Mouse (Mus musculus) myocyte (in vitro differentiated cells): Measurements from ENCODE around the gene Fstl3. TPM values are rescaled to one million over a fixed set of nuclear protein-coding genes. Genes with fewer than 3 reads are reported as not detected.

Experiments
- H3K27me3 ChIP-seq: one replicate; pipeline ENCODE4 v1.6.1; 2011; ENCODE audit not compliant: control insufficient read depth, insufficient read depth, insufficient read length
- H3K36me3 ChIP-seq: one replicate; pipeline ENCODE4 v1.6.1; 2011; ENCODE audit not compliant: control insufficient read depth, insufficient read depth
- H3K4me2 ChIP-seq: one replicate; pipeline ENCODE4 v1.6.1; 2011; ENCODE audit warnings: low read depth, control low read depth
- H3K4me3 ChIP-seq: one replicate; pipeline ENCODE4 v1.5.1; 2011; ENCODE audit warnings: mild to moderate bottlenecking, control low read depth, moderate library complexity
- H3K79me2 ChIP-seq: one replicate; pipeline ENCODE4 v1.6.1; 2011; ENCODE audit not compliant: control insufficient read depth, insufficient read depth
- H3ac ChIP-seq: one replicate; pipeline ENCODE4 v1.6.1; 2011; ENCODE audit not compliant: control insufficient read depth, insufficient read length
- CEBPB ChIP-seq: IDR thresholded peaks from 2 replicates; pipeline ENCODE4 v1.6.1; 2011; ENCODE audit warnings: mild to moderate bottlenecking, moderate library complexity; ENCODE audit not compliant: poor library complexity, insufficient read depth, severe bottlenecking
- E2F4 ChIP-seq: IDR thresholded peaks from one replicate; pipeline ENCODE4 v1.6.1; 2011; ENCODE audit warnings: mild to moderate bottlenecking, control low read depth, moderate library complexity; ENCODE audit not compliant: insufficient read depth
- MAX ChIP-seq: IDR thresholded peaks from one replicate; pipeline ENCODE4 v1.6.1; 2011; ENCODE audit warnings: low read depth, mild to moderate bottlenecking, control low read depth
- MYOD1 ChIP-seq, 3 experiments: IDR thresholded peaks; one replicate each; pipeline ENCODE4 v1.6.1; 2011; ENCODE audit warnings: control low read depth in 2 of 3, low read depth in 2 of 3, mild to moderate bottlenecking in 2 of 3, moderate library complexity in 1 of 3; ENCODE audit not compliant: insufficient read length in 2 of 3, control insufficient read depth in 1 of 3
- MYOG ChIP-seq, 3 experiments: IDR thresholded peaks; one replicate each; pipeline ENCODE4 v1.6.1; 2011; ENCODE audit warnings: control low read depth in 2 of 3, low read depth in 2 of 3, mild to moderate bottlenecking in 2 of 3; ENCODE audit not compliant: insufficient read length in 2 of 3, control insufficient read depth in 1 of 3, insufficient read depth in 1 of 3
- POLR2A ChIP-seq: IDR thresholded peaks from one replicate; pipeline ENCODE4 v1.6.1; 2011; ENCODE audit warnings: low read depth, mild to moderate bottlenecking, control low read depth, moderate library complexity; ENCODE audit not compliant: insufficient read length
- POLR2AphosphoS2 ChIP-seq: IDR thresholded peaks from one replicate; pipeline ENCODE4 v1.6.1; 2011; ENCODE audit warnings: low read depth, control low read depth; ENCODE audit not compliant: insufficient read length
- REST ChIP-seq: IDR thresholded peaks from one replicate; pipeline ENCODE4 v1.6.1; 2011; ENCODE audit warnings: mild to moderate bottlenecking, control low read depth, moderate library complexity; ENCODE audit not compliant: insufficient read depth, insufficient read length
- SRF ChIP-seq: IDR thresholded peaks from one replicate; pipeline ENCODE4 v1.6.1; 2011; ENCODE audit warnings: low read depth; ENCODE audit not compliant: control insufficient read depth, insufficient read length
- TCF12 ChIP-seq: IDR thresholded peaks from one replicate; pipeline ENCODE4 v1.6.1; 2011; ENCODE audit warnings: mild to moderate bottlenecking, control low read depth; ENCODE audit not compliant: poor library complexity, insufficient read depth, severe bottlenecking
- TCF3 ChIP-seq: IDR thresholded peaks from one replicate; pipeline ENCODE4 v1.6.1; 2011; ENCODE audit warnings: low read depth, control low read depth; ENCODE audit not compliant: insufficient read length
- USF1 ChIP-seq: IDR thresholded peaks from one replicate; pipeline ENCODE4 v1.6.1; 2011; ENCODE audit warnings: low read depth, mild to moderate bottlenecking, control low read depth, moderate library complexity
- polyA plus RNA-seq: library from polyadenylated mRNA; unstranded; fragments of >200 nt; fragmentation: generic; extraction: Trizol; gene quantifications from one replicate; pipeline ENCODE4 v1.2.1, GENCODE M21; 2012; ENCODE audit warnings: missing spikeins

The Fstl3 gene
- polyA plus RNA-seq, 1 experiment = 28.9 TPM

DNA sequence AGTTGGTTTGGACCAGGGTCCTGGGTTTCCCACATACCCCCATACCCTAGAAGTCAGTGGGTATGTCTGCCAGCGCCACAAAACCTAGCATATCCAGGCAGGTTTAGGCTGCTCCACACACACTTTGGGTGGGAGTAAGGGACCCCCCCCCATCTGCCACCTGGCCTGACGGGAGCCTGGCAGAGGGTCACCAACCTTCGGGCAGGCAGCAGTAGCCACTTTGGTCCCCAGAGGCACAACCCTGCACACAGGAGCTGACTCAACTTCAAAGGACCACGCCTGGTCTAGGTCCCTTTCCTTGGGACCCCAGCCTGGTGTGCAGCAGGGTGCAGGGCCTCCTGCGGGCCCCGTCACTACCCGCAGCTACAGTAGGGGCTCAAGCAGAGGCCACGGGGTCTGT is 43.2 kb downstream of the Fstl3 start:
- no peaks in the 10 kb centered on the region for H3K79me2 ChIP-seq
- no peak overlapping the region for H3K4me2 ChIP-seq
- no peak for TF ChIP-seq TCF12
- TF ChIP-seq E2F4 = no peak
- TF ChIP-seq MAX = no peak
- TF ChIP-seq MYOD1 (IDR thresholded peaks at IDR 0.05; ENCODE audit: control insufficient read depth in 1 of 3, insufficient read length in 2 of 3, low read depth in 2 of 3) = no peak
- TF ChIP-seq POLR2AphosphoS2 = no peak
- no peak for TF ChIP-seq SRF
- TF ChIP-seq CEBPB = no peak
- no peak for TF ChIP-seq TCF3
- H3K4me3 ChIP-seq = no peak overlapping the region
- H3ac ChIP-seq = no peak overlapping the region
- H3K36me3 ChIP-seq = peaks cover 6% of the 10 kb centered on the region
- no peaks in the 10 kb centered on the region for H3K27me3 ChIP-seq

- H3K27me3 ChIP-seq = no peaks in the 10 kb centered on the region
These were observed 43.7 kb downstream of the Fstl3 start, which contains the start of gene Misp for GRCm38 (mm10) chr10:79820782-79821181. Gene Misp (plus strand): TSS chr10:79820989.

GRCm38 (mm10) chr10:79821731-79822130 is 44.7 kb downstream of the Fstl3 start:
- Histone ChIP-seq H3K36me3 (peaks cover 2% of the 10 kb centered on the region), H3ac (no peak overlapping the region), H3K4me2 (no peak overlapping the region), H3K79me2 (no peaks in the 10 kb centered on the region), H3K4me3 (no peak overlapping the region), H3K27me3 (peaks cover 5% of the 10 kb centered on the region)
- TF ChIP-seq E2F4 = no peak
- no peak for TF ChIP-seq POLR2A
- TF ChIP-seq POLR2AphosphoS2 = no peak
- no peak for TF ChIP-seq USF1
- TF ChIP-seq CEBPB = no peak
- no peak for TF ChIP-seq MAX
- no peak for TF ChIP-seq TCF3
- TF ChIP-seq REST = no peak
- no peak for TF ChIP-seq MYOG (IDR thresholded peaks at IDR 0.05; ENCODE audit: control insufficient read depth in 1 of 3, insufficient read depth in 1 of 3, insufficient read length in 2 of 3, low read depth in 2 of 3)
- no peak for TF ChIP-seq TCF12
- no peak for TF ChIP-seq MYOD1 (IDR thresholded peaks at IDR 0.05; ENCODE audit: control insufficient read depth in 1 of 3, insufficient read length in 2 of 3, low read depth in 2 of 3)
- TF ChIP-seq SRF = no peak

More at GRCm38 (mm10) chr10:79820782-79821181, 43.7 kb downstream of the Fstl3 start, which contains the start of gene Misp:
- Histone ChIP-seq H3K4me2 (no peak within 1 kb of the TSS), H3K4me3 (no peak within 1 kb of the TSS), H3ac (no peak within 1 kb of the TSS), H3K36me3 (peaks cover 3% of the 10 kb centered on the region), H3K79me2 (no peaks in the 10 kb centered on the region)
- TF ChIP-seq REST (no peak), E2F4 (no peak), MAX (no peak), TCF12 (no peak), TCF3 (no peak), POLR2A (no peak), SRF (no peak), MYOG (IDR thresholded peaks at IDR 0.05; ENCODE audit: control insufficient read depth in 1 of 3, insufficient read depth in 1 of 3, insufficient read length in 2 of 3, low read depth in 2 of 3) (no peak), POLR2AphosphoS2 (no peak), CEBPB (no peak), USF1 (no peak), MYOD1 (IDR thresholded peaks at IDR 0.05; ENCODE audit: control insufficient read depth in 1 of 3, insufficient read length in 2 of 3, low read depth in 2 of 3) (no peak)

- Histone ChIP-seq H3K36me3 (no peaks in the 10 kb centered on the region), H3K27me3 (peaks cover 11% of the 10 kb centered on the region), H3K4me3 (no peak overlapping the region), H3K4me2 (no peak overlapping the region), H3ac (no peak overlapping the region), H3K79me2 (no peaks in the 10 kb centered on the region)
- no peak for TF ChIP-seq TCF12
- no peak for TF ChIP-seq USF1
- TF ChIP-seq POLR2A = no peak
- TF ChIP-seq MAX = no peak
- TF ChIP-seq SRF = no peak
- TF ChIP-seq POLR2AphosphoS2 = no peak
These were observed 45.3 kb downstream of the Fstl3 start for GRCm38 (mm10) chr10:79822372-79822771.

- TF ChIP-seq TCF3 = no peak
- no peak for TF ChIP-seq MAX
- TF ChIP-seq TCF12 = no peak
- no peak for TF ChIP-seq MYOD1 (IDR thresholded peaks at IDR 0.05; ENCODE audit: control insufficient read depth in 1 of 3, insufficient read length in 2 of 3, low read depth in 2 of 3)
- no peak for TF ChIP-seq E2F4
- no peak for TF ChIP-seq REST
- TF ChIP-seq CEBPB = no peak
- TF ChIP-seq SRF = no peak
- TF ChIP-seq MYOG (IDR thresholded peaks at IDR 0.05; ENCODE audit: control insufficient read depth in 1 of 3, insufficient read depth in 1 of 3, insufficient read length in 2 of 3, low read depth in 2 of 3) = no peak
- no peak for TF ChIP-seq POLR2AphosphoS2
- no peak overlapping the region for H3K4me3 ChIP-seq
- H3K4me2 ChIP-seq = no peak overlapping the region
- H3K36me3 ChIP-seq = no peaks in the 10 kb centered on the region
- no peak overlapping the region for H3ac ChIP-seq
- peaks cover 11% of the 10 kb centered on the region for H3K27me3 ChIP-seq
- no peaks in the 10 kb centered on the region for H3K79me2 ChIP-seq
These were observed 45.9 kb downstream of the Fstl3 start for GRCm38 (mm10) chr10:79823011-79823410.
